Mouse (Mus musculus) midbrain, embryonic 13.5 days (tissue): ENCODE data around the gene Nptxr. TPM values are rescaled to one million over a fixed set of nuclear protein-coding genes. Genes with fewer than 3 reads are reported as not detected.

Source experiments
- ATAC-seq: fragments of 200-750 bp; cut with Nextera tagmentation; 2 replicates; pipeline ENCODE4 v1.8.0; 2017; ENCODE audit warnings: mild to moderate bottlenecking, moderate TSS enrichment, moderate library complexity
- H3K27ac ChIP-seq: fragments of 300-500 bp; sonication (generic); 2 replicates; pipeline ENCODE4 v1.5.1; 2015; ENCODE audit warnings: inconsistent platforms, mild to moderate bottlenecking, moderate library complexity
- H3K27me3 ChIP-seq: fragments of 300-500 bp; sonication (generic); 2 replicates; pipeline ENCODE4 v1.6.1; 2015; ENCODE audit warnings: mild to moderate bottlenecking, inconsistent platforms
- H3K36me3 ChIP-seq: fragments of 300-500 bp; sonication (generic); 2 replicates; pipeline ENCODE4 v1.6.1; 2015; ENCODE audit warnings: mild to moderate bottlenecking, inconsistent platforms
- H3K4me1 ChIP-seq: fragments of 300-500 bp; sonication (generic); replicated peaks from 2 replicates; pipeline ENCODE4 v1.6.1; 2015; ENCODE audit warnings: inconsistent platforms
- H3K4me2 ChIP-seq: fragments of 300-500 bp; sonication (generic); replicated peaks from 2 replicates; pipeline ENCODE4 v1.6.1; 2015; ENCODE audit warnings: moderate library complexity, mild to moderate bottlenecking, inconsistent platforms
- H3K4me3 ChIP-seq: fragments of 300-500 bp; sonication (generic); replicated peaks from 2 replicates; pipeline ENCODE4 v1.5.1; 2015; ENCODE audit warnings: mild to moderate bottlenecking, inconsistent platforms
- H3K9ac ChIP-seq: fragments of 300-500 bp; sonication (generic); replicated peaks from 2 replicates; pipeline ENCODE4 v1.6.1; 2015; ENCODE audit warnings: mild to moderate bottlenecking, inconsistent platforms
- H3K9me3 ChIP-seq: fragments of 300-500 bp; sonication (generic); 2 replicates; pipeline ENCODE4 v1.6.1; 2016; ENCODE audit warnings: mild to moderate bottlenecking, inconsistent platforms
- WGBS: fragments of 180-500 bp; shearing (Covaris S2); methylation state at CpG from one replicate; pipeline ENCODE4 v1.1.7; 2015; 5-methylcytosine and 5-hydroxymethylcytosine counted together
- polyA plus RNA-seq: library from polyadenylated mRNA; unstranded; fragments of >200 nt; fragmentation: Nextera tagmentation; extraction: Ambion mirVana; gene quantifications from 2 replicates; pipeline ENCODE4 v1.2.1, GENCODE M21; 2015

Nptxr gene
- polyA plus RNA-seq, 1 experiment from 2014 or later = 18.1 TPM

- Histone ChIP-seq H3K27me3 (no peaks in the 10 kb centered on the region), H3K9ac (peak overlapping the region; percentile 61), H3K4me1 (peaks cover 87% of the 10 kb centered on the region), H3K9me3 (no peaks in the 10 kb centered on the region), H3K4me3 (no peak overlapping the region), H3K27ac (peak overlapping the region; percentile 51; the same call in 1 of the 2 replicates), H3K4me2 (0 out of 2 replicates have a peak overlapping the region, but pooled peaks have one; percentile 6), H3K36me3 (peaks cover 43% of the 10 kb centered on the region)
- WGBS = 18% methylated on average over 4 of the region's 4 CpGs
- ATAC-seq = no peak
These were observed 25.8 kb upstream of the Nptxr start for GRCm38 (mm10) chr15:79830388-79830787.

GRCm38 (mm10) chr15:79829431-79829830 lies 24.9 kb upstream of the Nptxr start:
- Histone ChIP-seq H3K4me1 (peaks cover 87% of the 10 kb centered on the region), H3K4me3 (no peak overlapping the region), H3K27me3 (no peaks in the 10 kb centered on the region), H3K4me2 (peak overlapping the region; percentile 44; the same call in 1 of the 2 replicates), H3K36me3 (peaks cover 44% of the 10 kb centered on the region), H3K27ac (0 out of 2 replicates have a peak overlapping the region, but pooled peaks have one; percentile 5), H3K9ac (peak overlapping the region; percentile 61), H3K9me3 (no peaks in the 10 kb centered on the region)
- ATAC-seq = no peak
- 65% methylated on average over 5 of the region's 5 CpGs for whole genome bisulfite sequencing

- no peaks in the 10 kb centered on the region for H3K9me3 ChIP-seq
- 0 out of 2 replicates have a peak overlapping the region, but pooled peaks have one; percentile 14 for H3K27ac ChIP-seq
- H3K27me3 ChIP-seq = no peaks in the 10 kb centered on the region
- H3K4me2 ChIP-seq = peak overlapping the region; percentile 44
- 59% methylated on average over 46 of the region's 46 CpGs for WGBS
- H3K9ac ChIP-seq = peak overlapping the region; percentile 61
- H3K4me1 ChIP-seq = peaks cover 91% of the 10 kb centered on the region
- ATAC-seq = peak; percentile 34
- peaks cover 46% of the 10 kb centered on the region for H3K36me3 ChIP-seq
- peak overlapping the region; percentile 14 for H3K4me3 ChIP-seq
These were observed 23.9 kb upstream of the Nptxr start for GRCm38 (mm10) chr15:79828366-79829035.

- H3K27me3 ChIP-seq = no peaks in the 10 kb centered on the region
- no peaks in the 10 kb centered on the region for H3K9me3 ChIP-seq
- peak; percentile 3; the same call in 1 of the 2 replicates for ATAC-seq
- 0 out of 2 replicates have a peak overlapping the region, but pooled peaks have one; percentile 14 for H3K27ac ChIP-seq
- peak overlapping the region; percentile 14 for H3K4me3 ChIP-seq
- H3K4me1 ChIP-seq = peaks cover 87% of the 10 kb centered on the region
- WGBS = 75% methylated on average over 11 of the region's 11 CpGs
- H3K4me2 ChIP-seq = peak overlapping the region; percentile 44
- peaks cover 53% of the 10 kb centered on the region for H3K36me3 ChIP-seq
- H3K9ac ChIP-seq = peak overlapping the region; percentile 49
These were observed 23.2 kb upstream of the Nptxr start for GRCm38 (mm10) chr15:79827778-79828210.

GRCm38 (mm10) chr15:79827061-79827777 lies 22.7 kb upstream of the Nptxr start:
- peaks cover 59% of the 10 kb centered on the region for H3K36me3 ChIP-seq

GRCm38 (mm10) chr15:79826221-79826935 lies 21.8 kb upstream of the Nptxr start:
- Histone ChIP-seq H3K9ac (peak overlapping the region; percentile 21; the same call in 1 of the 2 replicates), H3K4me1 (peaks cover 81% of the 10 kb centered on the region)

More at GRCm38 (mm10) chr15:79827061-79827777, 22.7 kb upstream of the Nptxr start:
- ATAC-seq = no peak
- Histone ChIP-seq H3K9me3 (no peaks in the 10 kb centered on the region), H3K4me3 (no peak overlapping the region), H3K4me1 (peaks cover 87% of the 10 kb centered on the region), H3K27ac (peak overlapping the region; percentile 28; the same call in 1 of the 2 replicates), H3K4me2 (peak overlapping the region; percentile 17; the same call in 1 of the 2 replicates), H3K9ac (peak overlapping the region; percentile 49), H3K27me3 (no peaks in the 10 kb centered on the region)
- WGBS = 91% methylated on average over 14 of the region's 14 CpGs

GRCm38 (mm10) chr15:79825146-79825825 lies 20.7 kb upstream of the Nptxr start:
- no peaks in the 10 kb centered on the region for H3K9me3 ChIP-seq
- ATAC-seq = no peak
- H3K4me3 ChIP-seq = no peak overlapping the region
- peak overlapping the region; percentile 0; the same call in 1 of the 2 replicates for H3K4me2 ChIP-seq
- H3K4me1 ChIP-seq = peaks cover 70% of the 10 kb centered on the region
- H3K27me3 ChIP-seq = no peaks in the 10 kb centered on the region
- peaks cover 58% of the 10 kb centered on the region for H3K36me3 ChIP-seq
- H3K27ac ChIP-seq = peak overlapping the region; percentile 47; the same call in 1 of the 2 replicates
- H3K9ac ChIP-seq = peak overlapping the region; percentile 36; the same call in 1 of the 2 replicates
- WGBS = 54% methylated on average over 14 of the region's 14 CpGs

More at GRCm38 (mm10) chr15:79826221-79826935, 21.8 kb upstream of the Nptxr start:
- H3K9me3 ChIP-seq = no peaks in the 10 kb centered on the region
- peaks cover 58% of the 10 kb centered on the region for H3K36me3 ChIP-seq
- 90% methylated on average over 9 of the region's 9 CpGs for WGBS
- H3K27me3 ChIP-seq = no peaks in the 10 kb centered on the region
- peak overlapping the region; percentile 28; the same call in 1 of the 2 replicates for H3K27ac ChIP-seq
- H3K4me2 ChIP-seq = 0 out of 2 replicates have a peak overlapping the region, but pooled peaks have one; percentile 1
- H3K4me3 ChIP-seq = no peak overlapping the region
- no peak for ATAC-seq

GRCm38 (mm10) chr15:79823588-79824280 lies 19.2 kb upstream of the Nptxr start:
- H3K4me2 ChIP-seq = no peak overlapping the region
- H3K4me1 ChIP-seq = peaks cover 54% of the 10 kb centered on the region
- no peak overlapping the region for H3K9ac ChIP-seq
- H3K4me3 ChIP-seq = no peak overlapping the region
- WGBS = 75% methylated on average over 19 of the region's 19 CpGs
- no peak overlapping the region for H3K27ac ChIP-seq
- H3K36me3 ChIP-seq = peaks cover 50% of the 10 kb centered on the region
- no peak for ATAC-seq
- H3K27me3 ChIP-seq = no peaks in the 10 kb centered on the region
- no peaks in the 10 kb centered on the region for H3K9me3 ChIP-seq

- WGBS = 74% methylated on average over 13 of the region's 13 CpGs
- no peak; the same call in 1 of the 2 replicates for ATAC-seq
- H3K36me3 ChIP-seq = peaks cover 38% of the 10 kb centered on the region
- no peak overlapping the region for H3K4me2 ChIP-seq
- no peak overlapping the region for H3K27ac ChIP-seq
- no peak overlapping the region for H3K4me3 ChIP-seq
- H3K27me3 ChIP-seq = no peaks in the 10 kb centered on the region
- H3K9me3 ChIP-seq = 0 out of 2 replicates have a peak, but pooled peaks cover 2% of the 10 kb centered on the region
- H3K4me1 ChIP-seq = peaks cover 42% of the 10 kb centered on the region
- H3K9ac ChIP-seq = no peak overlapping the region
These were observed 18.0 kb upstream of the Nptxr start for GRCm38 (mm10) chr15:79822265-79823199.

- Histone ChIP-seq H3K4me2 (no peak overlapping the region), H3K4me3 (no peak overlapping the region), H3K27ac (no peak overlapping the region), H3K9ac (no peak overlapping the region), H3K4me1 (peaks cover 19% of the 10 kb centered on the region), H3K27me3 (peaks cover 2% of the 10 kb centered on the region; the same call in 1 of the 2 replicates), H3K36me3 (peaks cover 14% of the 10 kb centered on the region), H3K9me3 (0 out of 2 replicates have a peak, but pooled peaks cover 2% of the 10 kb centered on the region)
- WGBS = 87% methylated on average over 4 of the region's 4 CpGs
- no peak for ATAC-seq
These were observed 13.8 kb upstream of the Nptxr start for GRCm38 (mm10) chr15:79818325-79818724.
